Mouse (Mus musculus): ENCODE measurements around the gene Rbm14.

- TF ChIP-seq GATA1 (IDR thresholded peaks at IDR 0.05; ENCODE audit: borderline replicate concordance, low read length) (no peak), FLI1 (IDR thresholded peaks at IDR 0.05; ENCODE audit: low read length) (no peak)
Observed at GRCm38 (mm10) chr19:4828444-4829114, 17.1 kb upstream of the Rbm14 start.

Data from megakaryocyte, embryonic 14.5 days (primary cell).